Mouse (Mus musculus): Measurements from ENCODE around the gene Ambn.
"Not testable (repeated sequence)": the region's sequence is repeated elsewhere in the genome, so short reads cannot be mapped to it uniquely, and the experiment has no call there.

Gene Ambn

GRCm38 (mm10) chr5:88455691-88456090 is at the start of gene Ambn:
Ambn (plus strand) TSS chr5:88455991.
- in situ Hi-C loops (cut with MboI; ENCODE audit: unreplicated experiment in 2 of 2): no loop called here

GRCm38 (mm10) chr5:88420319-88421065 is 35.3 kb upstream of the Ambn start:
- in situ Hi-C loops (cut with MboI; ENCODE audit: unreplicated experiment in 2 of 2): no loop called here

- in situ Hi-C loops (cut with MboI; ENCODE audit: unreplicated experiment in 2 of 2): not testable (repeated sequence)
Observed at GRCm38 (mm10) chr5:88424892-88425291, 30.9 kb upstream of the Ambn start.

- in situ Hi-C loops (cut with MboI; ENCODE audit: unreplicated experiment in 2 of 2): no loop called here
Observed at GRCm38 (mm10) chr5:88426753-88427152, 29.0 kb upstream of the Ambn start.

- in situ Hi-C loops (cut with MboI; ENCODE audit: unreplicated experiment in 2 of 2): no loop called here
Observed at GRCm38 (mm10) chr5:88467471-88467870, 11.7 kb downstream of the Ambn start.

GRCm38 (mm10) chr5:88468807-88469704 is 13.3 kb downstream of the Ambn start:
- in situ Hi-C loops (cut with MboI; ENCODE audit: unreplicated experiment in 2 of 2): no loop called here

- in situ Hi-C loops (cut with MboI; ENCODE audit: unreplicated experiment in 2 of 2): no loop called here
Observed at GRCm38 (mm10) chr5:88487675-88488074, 31.9 kb downstream of the Ambn start, which contains the start of gene Enam. Enam (plus strand) TSS chr5:88487975.

GRCm38 (mm10) chr5:88489004-88489403 is 33.2 kb downstream of the Ambn start:
- in situ Hi-C loops (cut with MboI; ENCODE audit: unreplicated experiment in 2 of 2): no loop called here

GRCm38 (mm10) chr5:88491111-88491510 is 35.3 kb downstream of the Ambn start:
- in situ Hi-C loops (cut with MboI; ENCODE audit: unreplicated experiment in 2 of 2): no loop called here

- in situ Hi-C loops (cut with MboI; ENCODE audit: unreplicated experiment in 2 of 2): loop anchor here in 1 of 2 experiments (25.0 kb wide), 1 partner anchor 1687 kb away; the partner anchor contains the start of gene Ythdc1
Observed at GRCm38 (mm10) chr5:88499781-88500180, 44.0 kb downstream of the Ambn start.

GRCm38 (mm10) chr5:88508555-88508954 is 52.8 kb downstream of the Ambn start:
- in situ Hi-C loops (cut with MboI; ENCODE audit: unreplicated experiment in 2 of 2): loop anchor here in 1 of 2 experiments (25.0 kb wide), 1 partner anchor 1696 kb away; the partner anchor contains the start of gene Ythdc1

- in situ Hi-C loops (cut with MboI; ENCODE audit: unreplicated experiment in 2 of 2): loop anchor here in 1 of 2 experiments (25.0 kb wide), 1 partner anchor 1697 kb away; the partner anchor contains the start of gene Ythdc1
Observed at GRCm38 (mm10) chr5:88508990-88509389, 53.2 kb downstream of the Ambn start.

Measured in v-Abl transformed pro-B cells (cell line).